In genomic region chr12:16934423-16934822, GRCm38 (mm10) we compare ENCODE assay signal across 33 mouse cellular contexts.
"Had no signal": no experiment of that assay in that cellular context is flagged by ENCODE, and none has a peak within 500 bp of the region (broad histone marks: within the 10 kb centered on the region; RNA-seq: fewer than 3 reads in every experiment).

No protein-coding gene starts in this region.

- H3K27me3 ChIP-seq: limb, embryonic 12.5 days; limb, embryonic 13.5 days; limb, embryonic 15.5 days; liver, embryonic 12.5 days; liver, embryonic 13.5 days; liver, embryonic 15.5 days; lung, embryonic 15.5 days; megakaryocyte, embryonic 14.5 days; midbrain, embryonic 12.5 days; midbrain, embryonic 13.5 days; midbrain, embryonic 15.5 days; neural tube, embryonic 12.5 days; neural tube, embryonic 13.5 days had no signal

- H3K9me3 ChIP-seq: limb, embryonic 10.5 days; limb, embryonic 12.5 days; limb, embryonic 13.5 days; limb, embryonic 15.5 days; liver, embryonic 12.5 days; liver, embryonic 13.5 days; liver, embryonic 15.5 days; lung, embryonic 15.5 days; megakaryocyte, embryonic 14.5 days; midbrain, embryonic 10.5 days; midbrain, embryonic 12.5 days; midbrain, embryonic 13.5 days; midbrain, embryonic 15.5 days; neural tube, embryonic 12.5 days; neural tube, embryonic 13.5 days had no signal

- H3K4me2 ChIP-seq: limb, embryonic 12.5 days; limb, embryonic 13.5 days; limb, embryonic 15.5 days; liver, embryonic 11.5 days; liver, embryonic 12.5 days; liver, embryonic 13.5 days; liver, embryonic 15.5 days; lung, embryonic 14.5 days; lung, embryonic 15.5 days; midbrain, embryonic 11.5 days; midbrain, embryonic 12.5 days; midbrain, embryonic 13.5 days; midbrain, embryonic 15.5 days; neural tube, embryonic 12.5 days; neural tube, embryonic 13.5 days had no signal

- H3K9ac ChIP-seq: limb, embryonic 12.5 days; limb, embryonic 13.5 days; limb, embryonic 15.5 days; liver, embryonic 12.5 days; liver, embryonic 13.5 days; liver, embryonic 14.5 days; liver, embryonic 15.5 days; liver, postnatal 0 days; lung, embryonic 14.5 days; lung, embryonic 15.5 days; midbrain, embryonic 12.5 days; midbrain, embryonic 13.5 days; midbrain, embryonic 15.5 days; neural tube, embryonic 12.5 days; neural tube, embryonic 13.5 days had no signal

- H3K27ac ChIP-seq: limb, embryonic 10.5 days; limb, embryonic 12.5 days; limb, embryonic 13.5 days; limb, embryonic 15.5 days; liver, embryonic 12.5 days; liver, embryonic 13.5 days; liver, embryonic 14.5 days; liver, embryonic 15.5 days; lung, embryonic 15.5 days; macrophage; midbrain, embryonic 10.5 days; midbrain, embryonic 12.5 days; midbrain, embryonic 13.5 days; midbrain, embryonic 15.5 days; neural tube, embryonic 12.5 days; neural tube, embryonic 13.5 days had no signal

- DNase-seq: left cerebral cortex, postnatal 4 days; liver; liver, embryonic 13.5 days; liver, postnatal 0 days; lung, adult 18-20 months; lung, adult 2 months; lung, embryonic 14.5 days; lung, postnatal 10 days; lung, postnatal 14 days; lung, postnatal 36 days; lung, postnatal 4 days; midbrain, embryonic 14.5 days had no signal

- H3K36me3 ChIP-seq: midbrain, embryonic 15.5 days; neural tube, embryonic 12.5 days had no signal

- ATAC-seq: liver, embryonic 12.5 days; liver, postnatal 0 days; lung, postnatal 0 days; midbrain, embryonic 13.5 days; midbrain, embryonic 15.5 days; midbrain, embryonic 16.5 days had no signal

- H3K4me3 ChIP-seq: limb, embryonic 10.5 days; limb, embryonic 12.5 days; limb, embryonic 13.5 days; limb, embryonic 15.5 days; liver, embryonic 12.5 days; liver, embryonic 13.5 days; liver, embryonic 15.5 days; lung, embryonic 15.5 days; megakaryocyte, embryonic 14.5 days; midbrain, embryonic 10.5 days; midbrain, embryonic 12.5 days; midbrain, embryonic 13.5 days; midbrain, embryonic 15.5 days; myocyte; neural tube, embryonic 12.5 days; neural tube, embryonic 13.5 days had no signal

- H3K4me1 ChIP-seq: limb, embryonic 10.5 days; limb, embryonic 12.5 days; limb, embryonic 13.5 days; limb, embryonic 15.5 days; liver, embryonic 12.5 days; liver, embryonic 13.5 days; liver, embryonic 15.5 days; lung, embryonic 15.5 days; midbrain, embryonic 10.5 days; midbrain, embryonic 12.5 days; midbrain, embryonic 15.5 days; neural tube, embryonic 12.5 days; neural tube, embryonic 13.5 days had no signal
